Mouse (Mus musculus): ENCODE data around the gene Mnt. TPM values are rescaled to one million over a fixed set of nuclear protein-coding genes. Genes with fewer than 3 reads are reported as not detected.
"Not testable (repeated sequence)": the region's sequence is repeated elsewhere in the genome, so short reads cannot be mapped to it uniquely, and the experiment has no call there.

Gene Mnt
- 0.90 and 1.2 TPM in 2 replicates for polyA plus RNA-seq (2015; fragmentation: Nextera tagmentation; extraction: Ambion mirVana)

GRCm38 (mm10) chr11:74830256-74831161 is at the start of gene Mnt:
Gene Mnt, plus strand, starts transcription at chr11:74830920.
- Histone ChIP-seq H3K27ac (ENCODE audit: low read length) (peak within 1 kb of the TSS; percentile 95), H3K27me3 (ENCODE audit: control insufficient read depth, insufficient read depth, low read depth, low read length) (no peaks in the 10 kb centered on the region), H3K4me3 (ENCODE audit: low read depth, low read length) (peak within 1 kb of the TSS; percentile 85), H3K9me3 (replicated peaks; ENCODE audit: control insufficient read depth, low read length) (no peaks in the 10 kb centered on the region), H3K36me3 (ENCODE audit: control insufficient read depth, insufficient read depth) (no peaks in the 10 kb centered on the region), H3K4me2 (ENCODE audit: low read depth, low read length) (peak within 1 kb of the TSS; percentile 100), H3K4me1 (ENCODE audit: control insufficient read depth, low read depth, low read length) (peaks cover 77% of the 10 kb centered on the region), H3K9ac (ENCODE audit: low read depth, low read length) (peak within 1 kb of the TSS; percentile 86)
- under 1% methylated on average over 70 of the region's 70 CpGs for WGBS (ENCODE audit: insufficient replicate concordance)
- ATAC-seq (ENCODE audit: low read depth), result peak; percentile 73

GRCm38 (mm10) chr11:74792874-74793273 is 37.8 kb upstream of the Mnt start:
- Histone ChIP-seq H3K36me3 (ENCODE audit: control insufficient read depth, insufficient read depth) (peaks cover 22% of the 10 kb centered on the region), H3K9me3 (replicated peaks; ENCODE audit: control insufficient read depth, low read length) (no peaks in the 10 kb centered on the region), H3K9ac (ENCODE audit: low read depth, low read length) (no peak overlapping the region), H3K4me1 (ENCODE audit: control insufficient read depth, low read depth, low read length) (no peaks in the 10 kb centered on the region), H3K27me3 (ENCODE audit: control insufficient read depth, insufficient read depth, low read depth, low read length) (no peaks in the 10 kb centered on the region), H3K4me2 (ENCODE audit: low read depth, low read length) (no peak overlapping the region), H3K4me3 (ENCODE audit: low read depth, low read length) (no peak overlapping the region), H3K27ac (ENCODE audit: low read length) (no peak overlapping the region)
- WGBS (ENCODE audit: insufficient replicate concordance), result 80% methylated on average over 4 of the region's 4 CpGs
- no peak for ATAC-seq (ENCODE audit: low read depth)

- no peak for ATAC-seq (ENCODE audit: low read depth)
- Histone ChIP-seq H3K36me3 (ENCODE audit: control insufficient read depth, insufficient read depth) (peaks cover 4% of the 10 kb centered on the region), H3K27ac (ENCODE audit: low read length) (no peak overlapping the region), H3K9ac (ENCODE audit: low read depth, low read length) (no peak overlapping the region), H3K4me1 (ENCODE audit: control insufficient read depth, low read depth, low read length) (no peaks in the 10 kb centered on the region), H3K4me2 (ENCODE audit: low read depth, low read length) (no peak overlapping the region), H3K4me3 (ENCODE audit: low read depth, low read length) (no peak overlapping the region), H3K9me3 (replicated peaks; ENCODE audit: control insufficient read depth, low read length) (no peaks in the 10 kb centered on the region), H3K27me3 (ENCODE audit: control insufficient read depth, insufficient read depth, low read depth, low read length) (no peaks in the 10 kb centered on the region)
- 61% methylated on average over 4 of the region's 4 CpGs for WGBS (ENCODE audit: insufficient replicate concordance)
Observed at GRCm38 (mm10) chr11:74800658-74801057, 30.1 kb upstream of the Mnt start.

- Histone ChIP-seq H3K36me3 (ENCODE audit: control insufficient read depth, insufficient read depth) (peaks cover 6% of the 10 kb centered on the region), H3K4me1 (ENCODE audit: control insufficient read depth, low read depth, low read length) (no peaks in the 10 kb centered on the region), H3K4me3 (ENCODE audit: low read depth, low read length) (no peak overlapping the region), H3K4me2 (ENCODE audit: low read depth, low read length) (no peak overlapping the region), H3K27me3 (ENCODE audit: control insufficient read depth, insufficient read depth, low read depth, low read length) (no peaks in the 10 kb centered on the region), H3K9me3 (replicated peaks; ENCODE audit: control insufficient read depth, low read length) (no peaks in the 10 kb centered on the region), H3K27ac (ENCODE audit: low read length) (no peak overlapping the region), H3K9ac (ENCODE audit: low read depth, low read length) (no peak overlapping the region)
- 71% methylated on average over 3 of the region's 3 CpGs for WGBS (ENCODE audit: insufficient replicate concordance)
- ATAC-seq (ENCODE audit: low read depth), result no peak
Observed at GRCm38 (mm10) chr11:74804081-74804627, 26.6 kb upstream of the Mnt start.

- Histone ChIP-seq H3K27ac (ENCODE audit: low read length) (no peak overlapping the region), H3K27me3 (ENCODE audit: control insufficient read depth, insufficient read depth, low read depth, low read length) (no peaks in the 10 kb centered on the region), H3K4me1 (ENCODE audit: control insufficient read depth, low read depth, low read length) (no peaks in the 10 kb centered on the region), H3K4me3 (ENCODE audit: low read depth, low read length) (no peak overlapping the region), H3K9me3 (replicated peaks; ENCODE audit: control insufficient read depth, low read length) (no peaks in the 10 kb centered on the region), H3K9ac (ENCODE audit: low read depth, low read length) (no peak overlapping the region), H3K36me3 (ENCODE audit: control insufficient read depth, insufficient read depth) (peaks cover 6% of the 10 kb centered on the region), H3K4me2 (ENCODE audit: low read depth, low read length) (no peak overlapping the region)
- ATAC-seq (ENCODE audit: low read depth), result no peak
- WGBS (ENCODE audit: insufficient replicate concordance), result 79% methylated on average over 6 of the region's 6 CpGs
Observed at GRCm38 (mm10) chr11:74807246-74807882, 23.4 kb upstream of the Mnt start.

GRCm38 (mm10) chr11:74808251-74808853 is 22.4 kb upstream of the Mnt start:
- Histone ChIP-seq H3K36me3 (ENCODE audit: control insufficient read depth, insufficient read depth) (peaks cover 6% of the 10 kb centered on the region), H3K27me3 (ENCODE audit: control insufficient read depth, insufficient read depth, low read depth, low read length) (no peaks in the 10 kb centered on the region), H3K9ac (ENCODE audit: low read depth, low read length) (no peak overlapping the region), H3K4me3 (ENCODE audit: low read depth, low read length) (no peak overlapping the region), H3K9me3 (replicated peaks; ENCODE audit: control insufficient read depth, low read length) (no peaks in the 10 kb centered on the region), H3K4me1 (ENCODE audit: control insufficient read depth, low read depth, low read length) (no peaks in the 10 kb centered on the region), H3K4me2 (ENCODE audit: low read depth, low read length) (no peak overlapping the region), H3K27ac (ENCODE audit: low read length) (no peak overlapping the region)
- no peak for ATAC-seq (ENCODE audit: low read depth)
- WGBS (ENCODE audit: insufficient replicate concordance), result 79% methylated on average over 6 of the region's 6 CpGs

- Histone ChIP-seq H3K36me3 (ENCODE audit: control insufficient read depth, insufficient read depth) (peaks cover 6% of the 10 kb centered on the region), H3K9ac (ENCODE audit: low read depth, low read length) (no peak overlapping the region), H3K4me3 (ENCODE audit: low read depth, low read length) (no peak overlapping the region), H3K4me1 (ENCODE audit: control insufficient read depth, low read depth, low read length) (no peaks in the 10 kb centered on the region), H3K9me3 (replicated peaks; ENCODE audit: control insufficient read depth, low read length) (no peaks in the 10 kb centered on the region), H3K4me2 (ENCODE audit: low read depth, low read length) (no peak overlapping the region), H3K27ac (ENCODE audit: low read length) (no peak overlapping the region), H3K27me3 (ENCODE audit: control insufficient read depth, insufficient read depth, low read depth, low read length) (no peaks in the 10 kb centered on the region)
- no peak for ATAC-seq (ENCODE audit: low read depth)
Observed at GRCm38 (mm10) chr11:74810134-74810533, 20.6 kb upstream of the Mnt start.

- H3K4me1 ChIP-seq (ENCODE audit: control insufficient read depth, low read depth, low read length); H3K36me3 ChIP-seq (ENCODE audit: control insufficient read depth, insufficient read depth); H3K4me3 ChIP-seq (ENCODE audit: low read depth, low read length); H3K27ac ChIP-seq (ENCODE audit: low read length); ATAC-seq (ENCODE audit: low read depth); H3K9ac ChIP-seq (ENCODE audit: low read depth, low read length); H3K9me3 ChIP-seq (replicated peaks; ENCODE audit: control insufficient read depth, low read length); H3K27me3 ChIP-seq (ENCODE audit: control insufficient read depth, insufficient read depth, low read depth, low read length); H3K4me2 ChIP-seq (ENCODE audit: low read depth, low read length): not testable (repeated sequence)
- WGBS (ENCODE audit: insufficient replicate concordance), result 75% methylated on average over 3 of the region's 3 CpGs
Observed at GRCm38 (mm10) chr11:74811027-74811426, 19.7 kb upstream of the Mnt start.
